Mouse (Mus musculus) C2C12 (cell line): ENCODE measurements around the gene Lrrc17. TPM values are rescaled to one million over a fixed set of nuclear protein-coding genes. Genes with fewer than 3 reads are reported as not detected.

ENCODE experiments used
- H3K27me3 ChIP-seq: one replicate; pipeline ENCODE4 v1.6.1; 2011; ENCODE audit not compliant: control insufficient read depth, insufficient read depth, insufficient read length
- H3K36me3 ChIP-seq: one replicate; pipeline ENCODE4 v1.6.1; 2011; ENCODE audit not compliant: control insufficient read depth, insufficient read depth
- H3K4me3 ChIP-seq: one replicate; pipeline ENCODE4 v1.5.1; 2011; ENCODE audit warnings: mild to moderate bottlenecking, control low read depth; ENCODE audit not compliant: poor library complexity, insufficient read depth, severe bottlenecking
- H3K79me2 ChIP-seq: one replicate; pipeline ENCODE4 v1.6.1; 2011; ENCODE audit not compliant: control insufficient read depth, insufficient read depth
- H3K79me3 ChIP-seq: one replicate; pipeline ENCODE4 v1.6.1; 2011; ENCODE audit warnings: low read depth, control low read depth
- H3ac ChIP-seq: one replicate; pipeline ENCODE3; 2011; ENCODE audit warnings: low read depth; ENCODE audit not compliant: control insufficient read depth, insufficient read length
- CEBPB ChIP-seq: IDR thresholded peaks from one replicate; pipeline ENCODE4 v1.6.1; 2011; ENCODE audit warnings: low read depth, mild to moderate bottlenecking, control low read depth, moderate library complexity
- CTCF ChIP-seq: IDR thresholded peaks from one replicate; pipeline ENCODE4 v1.5.1; 2011; ENCODE audit not compliant: control insufficient read depth, insufficient read depth, insufficient read length
- FOSL1 ChIP-seq: IDR thresholded peaks from one replicate; pipeline ENCODE4 v1.8.0; 2011; ENCODE audit warnings: mild to moderate bottlenecking, low read length; ENCODE audit not compliant: poor library complexity, insufficient read depth, severe bottlenecking
- MAX ChIP-seq: IDR thresholded peaks from one replicate; pipeline ENCODE4 v1.6.1; 2011; ENCODE audit warnings: mild to moderate bottlenecking, control low read depth
- MYOD1 ChIP-seq: IDR thresholded peaks from one replicate; pipeline ENCODE4 v1.6.1; 2011; ENCODE audit warnings: low read depth; ENCODE audit not compliant: control insufficient read depth, insufficient read length
- MYOG ChIP-seq: IDR thresholded peaks from one replicate; pipeline ENCODE4 v1.6.1; 2011; ENCODE audit not compliant: control insufficient read depth, insufficient read length; ENCODE audit errors: extremely low read depth
- USF1 ChIP-seq: IDR thresholded peaks from one replicate; pipeline ENCODE4 v1.6.1; 2011; ENCODE audit warnings: low read depth, mild to moderate bottlenecking, control low read depth, moderate library complexity
- polyA plus RNA-seq: library from polyadenylated mRNA; unstranded; fragments of >200 nt; fragmentation: generic; extraction: Trizol; gene quantifications from one replicate; pipeline ENCODE4 v1.2.1, GENCODE M21; 2012; ENCODE audit warnings: missing spikeins

The Lrrc17 gene
- polyA plus RNA-seq, 1 experiment = 22.7 TPM

DNA sequence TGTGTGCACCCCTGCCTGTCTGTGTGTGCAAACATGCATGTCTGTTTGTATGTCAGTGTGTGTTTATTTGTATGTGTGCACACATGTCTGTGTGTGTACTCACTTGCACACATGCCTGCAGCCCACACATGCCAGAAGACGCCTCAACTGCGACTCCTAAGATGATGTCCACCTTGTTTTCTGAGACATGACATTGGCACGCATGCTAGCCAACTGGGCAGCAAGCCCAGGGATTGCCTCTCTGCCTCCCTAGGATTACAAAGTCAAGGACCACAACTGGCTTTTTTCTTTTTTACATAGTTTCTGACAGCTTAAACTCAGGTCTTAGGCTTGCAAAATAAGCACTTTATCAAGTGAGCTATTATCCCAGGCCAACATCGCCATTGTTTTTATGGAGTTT is 2.4 kb downstream of the Lrrc17 start:
- no peak overlapping the region for H3K4me3 ChIP-seq
- H3K79me2 ChIP-seq = no peaks in the 10 kb centered on the region
- no peaks in the 10 kb centered on the region for H3K27me3 ChIP-seq

GRCm38 (mm10) chr5:21547005-21547404 is 3.6 kb downstream of the Lrrc17 start:
- Histone ChIP-seq H3K79me3 (no peaks in the 10 kb centered on the region), H3K79me2 (no peaks in the 10 kb centered on the region), H3K4me3 (no peak overlapping the region), H3K36me3 (no peaks in the 10 kb centered on the region), H3K27me3 (no peaks in the 10 kb centered on the region), H3ac (no peak overlapping the region)
- TF ChIP-seq FOSL1 (no peak), USF1 (no peak), CTCF (no peak), CEBPB (no peak), MYOD1 (no peak), MAX (no peak), MYOG (no peak)

More for the DNA sequence above, 2.4 kb downstream of the Lrrc17 start:
- TF ChIP-seq USF1 (no peak), CTCF (no peak), CEBPB (no peak)
- Histone ChIP-seq H3K79me3 (no peaks in the 10 kb centered on the region), H3ac (no peak overlapping the region), H3K36me3 (no peaks in the 10 kb centered on the region)

GRCm38 (mm10) chr5:21553685-21554084 is 10.3 kb downstream of the Lrrc17 start:
- TF ChIP-seq FOSL1 (no peak), USF1 (no peak), MYOD1 (no peak), CTCF (no peak), CEBPB (no peak), MAX (no peak), MYOG (no peak)
- Histone ChIP-seq H3K27me3 (no peaks in the 10 kb centered on the region), H3K79me3 (no peaks in the 10 kb centered on the region), H3ac (no peak overlapping the region), H3K4me3 (no peak overlapping the region), H3K79me2 (no peaks in the 10 kb centered on the region), H3K36me3 (no peaks in the 10 kb centered on the region)

DNA sequence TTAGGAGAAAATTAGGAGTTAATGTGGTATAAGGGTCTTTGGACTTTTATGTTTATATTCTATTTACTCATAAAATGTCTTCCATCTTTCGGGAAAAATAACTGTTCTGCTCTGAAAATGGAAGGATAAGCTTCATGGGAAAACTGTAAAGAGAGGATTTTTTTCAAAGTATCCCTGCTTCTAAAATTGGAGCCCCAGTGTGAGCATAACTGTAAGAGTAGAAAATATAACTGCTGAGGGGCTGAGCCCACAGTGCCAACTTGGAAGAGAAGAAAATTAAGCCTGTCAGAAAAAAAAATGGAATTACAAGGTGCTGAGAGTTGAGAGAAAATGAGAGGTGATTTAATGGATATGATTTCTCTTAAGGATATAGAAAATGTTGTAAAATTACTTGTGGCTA is 11.4 kb downstream of the Lrrc17 start:
- no peaks in the 10 kb centered on the region for H3K79me2 ChIP-seq
- TF ChIP-seq USF1 = no peak
- no peak for TF ChIP-seq MYOD1
- no peak for TF ChIP-seq CTCF
- TF ChIP-seq MYOG = no peak
- no peak for TF ChIP-seq FOSL1
- TF ChIP-seq MAX = no peak
- TF ChIP-seq CEBPB = no peak
- H3ac ChIP-seq = no peak overlapping the region
- no peak overlapping the region for H3K4me3 ChIP-seq
- no peaks in the 10 kb centered on the region for H3K27me3 ChIP-seq
- no peaks in the 10 kb centered on the region for H3K79me3 ChIP-seq
- H3K36me3 ChIP-seq = no peaks in the 10 kb centered on the region

- no peaks in the 10 kb centered on the region for H3K36me3 ChIP-seq
- no peaks in the 10 kb centered on the region for H3K27me3 ChIP-seq
- no peak for TF ChIP-seq MYOG
- TF ChIP-seq CTCF = no peak
- no peak for TF ChIP-seq MAX
- no peak for TF ChIP-seq MYOD1
- no peak for TF ChIP-seq USF1
- no peak for TF ChIP-seq CEBPB
- TF ChIP-seq FOSL1 = no peak
- H3ac ChIP-seq = no peak overlapping the region
- H3K79me2 ChIP-seq = no peaks in the 10 kb centered on the region
- no peaks in the 10 kb centered on the region for H3K79me3 ChIP-seq
- no peak overlapping the region for H3K4me3 ChIP-seq
Observed at GRCm38 (mm10) chr5:21556502-21556901, 13.1 kb downstream of the Lrrc17 start.

GRCm38 (mm10) chr5:21563936-21564335 is 20.6 kb downstream of the Lrrc17 start:
- Histone ChIP-seq H3K27me3 (no peaks in the 10 kb centered on the region), H3K79me2 (no peaks in the 10 kb centered on the region), H3K79me3 (no peaks in the 10 kb centered on the region), H3K36me3 (no peaks in the 10 kb centered on the region), H3K4me3 (no peak overlapping the region), H3ac (no peak overlapping the region)
- no peak for TF ChIP-seq MYOG
- TF ChIP-seq FOSL1 = no peak
- no peak for TF ChIP-seq CEBPB
- no peak for TF ChIP-seq USF1
